Mouse (Mus musculus) limb, embryonic 14.5 days (tissue): ENCODE measurements at regions not wholly inside any gene's neighbourhood (a gene's known extent, or its start where the extent isn't known, plus 50 kb on each side); places are given as distances from the start of the nearest gene placed in this dataset.
"Not testable (repeated sequence)": the region's sequence is repeated elsewhere in the genome, so short reads cannot be mapped to it uniquely, and the experiment has no call there.

Experiments used
- ATAC-seq: fragments of 200-750 bp; cut with Nextera tagmentation; 2 replicates; pipeline ENCODE4 v1.8.0; 2017; ENCODE audit warnings: low read depth, moderate number of reproducible peaks, moderate TSS enrichment; ENCODE audit not compliant: low FRiP score
- DNase-seq: peaks from one replicate; pipeline ENCODE4 v3.0.0-alpha.2; 2015; ENCODE audit warnings: low spot score
- H3K27ac ChIP-seq: fragments of 300-500 bp; sonication (generic); replicated peaks from 2 replicates; pipeline ENCODE4 v1.5.1; 2014; ENCODE audit warnings: low read depth, mild to moderate bottlenecking, low read length, moderate library complexity, mixed read lengths
- H3K27me3 ChIP-seq: fragments of 300-500 bp; sonication (generic); 2 replicates; pipeline ENCODE4 v1.6.1; 2014; ENCODE audit warnings: low read length, mixed read lengths; ENCODE audit not compliant: control insufficient read depth, insufficient read depth
- H3K36me3 ChIP-seq: fragments of 300-500 bp; sonication (generic); 2 replicates; pipeline ENCODE4 v1.6.1; 2014; ENCODE audit warnings: mild to moderate bottlenecking, low read length, moderate library complexity, mixed read lengths; ENCODE audit not compliant: control insufficient read depth, insufficient read depth
- H3K4me1 ChIP-seq: fragments of 300-500 bp; sonication (generic); 2 replicates; pipeline ENCODE4 v1.6.1; 2014; ENCODE audit warnings: antibody characterized with exemption, low read length, mixed read lengths; ENCODE audit not compliant: control insufficient read depth, insufficient read depth
- H3K4me2 ChIP-seq: fragments of 300-500 bp; sonication (generic); replicated peaks from 2 replicates; pipeline ENCODE4 v1.6.1; 2014; ENCODE audit warnings: low read depth, mild to moderate bottlenecking, low read length, moderate library complexity; ENCODE audit not compliant: severe bottlenecking
- H3K4me3 ChIP-seq: fragments of 300-500 bp; sonication (generic); replicated peaks from 2 replicates; pipeline ENCODE4 v1.5.1; 2014; ENCODE audit warnings: low read length
- H3K9ac ChIP-seq: fragments of 300-500 bp; sonication (generic); 2 replicates; pipeline ENCODE4 v1.6.1; 2014; ENCODE audit warnings: mild to moderate bottlenecking, low read depth, low read length, moderate library complexity; ENCODE audit not compliant: severe bottlenecking
- H3K9me3 ChIP-seq: fragments of 300-500 bp; sonication (generic); 2 replicates; pipeline ENCODE4 v1.6.1; 2016; ENCODE audit warnings: low read length; ENCODE audit not compliant: control insufficient read depth
- WGBS: fragments of 180-500 bp; shearing (Covaris S2); extraction: QIAGEN DNeasy Blood & Tissue Kit; methylation state at CpG from one replicate; pipeline ENCODE4 v1.1.7; 2014; 5-methylcytosine and 5-hydroxymethylcytosine counted together

- not testable (repeated sequence) for H3K4me3 ChIP-seq, H3K27me3 ChIP-seq, H3K4me2 ChIP-seq, DNase-seq, H3K36me3 ChIP-seq, H3K9ac ChIP-seq, ATAC-seq, H3K4me1 ChIP-seq, H3K9me3 ChIP-seq, H3K27ac ChIP-seq
- 87% methylated on average over 7 of the region's 9 CpGs for WGBS
These were observed 172.5 kb upstream of the Zfp808 start for GRCm38 (mm10) chr13:61957197-61957596.

- 73% methylated on average over 3 of the region's 3 CpGs for WGBS
- not testable (repeated sequence) for H3K4me3 ChIP-seq, H3K9ac ChIP-seq, H3K27ac ChIP-seq, H3K36me3 ChIP-seq, ATAC-seq, DNase-seq, H3K4me1 ChIP-seq, H3K9me3 ChIP-seq, H3K4me2 ChIP-seq, H3K27me3 ChIP-seq
These were observed 150.8 kb upstream of the Zfp808 start for GRCm38 (mm10) chr13:61978856-61979255.

- not testable (repeated sequence) for DNase-seq, H3K4me1 ChIP-seq, H3K27ac ChIP-seq, H3K4me3 ChIP-seq, ATAC-seq, H3K9ac ChIP-seq, H3K36me3 ChIP-seq, H3K9me3 ChIP-seq, H3K4me2 ChIP-seq, H3K27me3 ChIP-seq
- 57% methylated on average over 3 of the region's 3 CpGs for WGBS
These were observed 133.2 kb upstream of the Zfp808 start for GRCm38 (mm10) chr13:61996519-61996918.

GRCm38 (mm10) chr13:61998803-61999202 lies 130.9 kb upstream of the Zfp808 start:
- 0 out of 2 replicates have a peak overlapping the region, but pooled peaks have one; percentile 10 for H3K4me2 ChIP-seq
- not testable (repeated sequence) for DNase-seq, H3K36me3 ChIP-seq, H3K9me3 ChIP-seq, H3K9ac ChIP-seq, H3K4me3 ChIP-seq, H3K27me3 ChIP-seq, H3K4me1 ChIP-seq, ATAC-seq, H3K27ac ChIP-seq
- 14% methylated on average over 6 of the region's 6 CpGs for WGBS

- 83% methylated on average over 1 of the region's 1 CpGs for WGBS
- H3K27ac ChIP-seq, ATAC-seq, H3K9me3 ChIP-seq, DNase-seq, H3K4me2 ChIP-seq, H3K36me3 ChIP-seq, H3K4me3 ChIP-seq, H3K4me1 ChIP-seq, H3K9ac ChIP-seq, H3K27me3 ChIP-seq: not testable (repeated sequence)
These were observed 122.4 kb upstream of the Zfp808 start for GRCm38 (mm10) chr13:62007321-62007720.

- peak; percentile 86 for ATAC-seq
- H3K27ac ChIP-seq: peak overlapping the region; percentile 71
- 2% methylated on average over 22 of the region's 22 CpGs for WGBS
These were observed 114.1 kb upstream of the Zfp808 start for GRCm38 (mm10) chr13:62015424-62016167.

GRCm38 (mm10) chr13:62016168-62016502 lies 113.6 kb upstream of the Zfp808 start:
- peak overlapping the region; percentile 58 for H3K4me3 ChIP-seq
- not testable (repeated sequence) for H3K9me3 ChIP-seq, DNase-seq, H3K27me3 ChIP-seq, H3K36me3 ChIP-seq, H3K4me1 ChIP-seq
- H3K27ac ChIP-seq: peak overlapping the region; percentile 71
- ATAC-seq: 0 out of 2 replicates have a peak, but pooled peaks have one; percentile 9
- 1% methylated on average over 5 of the region's 5 CpGs for WGBS
- H3K9ac ChIP-seq: peak overlapping the region; percentile 76
- H3K4me2 ChIP-seq: peak overlapping the region; percentile 49

More at GRCm38 (mm10) chr13:62015424-62016167, 114.1 kb upstream of the Zfp808 start:
- DNase-seq: peak; percentile 48
- peak overlapping the region; percentile 49 for H3K4me2 ChIP-seq
- peak overlapping the region; percentile 58 for H3K4me3 ChIP-seq
- not testable (repeated sequence) for H3K27me3 ChIP-seq, H3K36me3 ChIP-seq, H3K9me3 ChIP-seq, H3K4me1 ChIP-seq
- H3K9ac ChIP-seq: peak overlapping the region; percentile 76

GRCm38 (mm10) chr13:62037646-62038045 lies 92.0 kb upstream of the Zfp808 start:
- not testable (repeated sequence) for H3K9me3 ChIP-seq, H3K4me3 ChIP-seq, H3K4me1 ChIP-seq, H3K27ac ChIP-seq, H3K4me2 ChIP-seq, H3K36me3 ChIP-seq, H3K27me3 ChIP-seq, DNase-seq, H3K9ac ChIP-seq, ATAC-seq
- 93% methylated on average over 2 of the region's 2 CpGs for WGBS
